Mouse (Mus musculus): Measurements from ENCODE around the gene Impg1. TPM values are rescaled to one million over a fixed set of nuclear protein-coding genes. Genes with fewer than 3 reads are reported as not detected.

Impg1 gene
- total and polyA plus RNA-seq, 3 experiments = not detected

GRCm38 (mm10) chr9:80318027-80318426, 147.3 kb downstream of the Impg1 start:
- Histone ChIP-seq H3K9me3 (replicated peaks) (no peaks in the 10 kb centered on the region), H3K27me3 (ENCODE audit: insufficient read depth, low read length) (no peaks in the 10 kb centered on the region)
- no peak for DNase-seq (ENCODE audit: low spot score)

GRCm38 (mm10) chr9:80315922-80316321, 149.4 kb downstream of the Impg1 start:
- DNase-seq (ENCODE audit: low spot score) (no peak), ATAC-seq (ENCODE audit: extremely low read depth, insufficient number of reproducible peaks, low FRiP score, poor library complexity, severe bottlenecking) (no peak)
- TF ChIP-seq TAL1 (conservative IDR thresholded peaks at IDR 0.05; ENCODE audit: low read depth, low read length) = no peak
- TF ChIP-seq GATA1 (IDR thresholded peaks at IDR 0.05; ENCODE audit: borderline replicate concordance, low read length) = no peak
- TF ChIP-seq CTCF (IDR thresholded peaks at IDR 0.05; ENCODE audit: low read depth, low read length) = no peak
- no peak for TF ChIP-seq POLR2AphosphoS5 (IDR thresholded peaks at IDR 0.05; ENCODE audit: insufficient replicate concordance, low read depth, low read length)
- no peak for TF ChIP-seq GATA2 (IDR thresholded peaks at IDR 0.05; ENCODE audit: borderline replicate concordance, low read depth, low read length)
- H3K27me3 ChIP-seq (ENCODE audit: insufficient read depth, low read length) = no peaks in the 10 kb centered on the region
- H3K4me1 ChIP-seq (ENCODE audit: insufficient read depth, low read depth, low read length) = no peaks in the 10 kb centered on the region
- no peaks in the 10 kb centered on the region for H3K9me3 ChIP-seq (replicated peaks)
- H3K36me3 ChIP-seq (replicated peaks) = no peaks in the 10 kb centered on the region
- no peak overlapping the region for H3K4me3 ChIP-seq (ENCODE audit: low read depth, low read length)

More at GRCm38 (mm10) chr9:80318027-80318426, 147.3 kb downstream of the Impg1 start:
- no peaks in the 10 kb centered on the region for H3K36me3 ChIP-seq (replicated peaks)
- no peaks in the 10 kb centered on the region for H3K4me1 ChIP-seq (ENCODE audit: insufficient read depth, low read depth, low read length)
- H3K4me3 ChIP-seq (ENCODE audit: low read depth, low read length) = no peak overlapping the region
- no peak for ATAC-seq (ENCODE audit: extremely low read depth, insufficient number of reproducible peaks, low FRiP score, poor library complexity, severe bottlenecking)
- TF ChIP-seq GATA2 (IDR thresholded peaks at IDR 0.05; ENCODE audit: borderline replicate concordance, low read depth, low read length) (no peak), POLR2AphosphoS5 (IDR thresholded peaks at IDR 0.05; ENCODE audit: insufficient replicate concordance, low read depth, low read length) (no peak), GATA1 (IDR thresholded peaks at IDR 0.05; ENCODE audit: borderline replicate concordance, low read length) (no peak), TAL1 (conservative IDR thresholded peaks at IDR 0.05; ENCODE audit: low read depth, low read length) (no peak), CTCF (IDR thresholded peaks at IDR 0.05; ENCODE audit: low read depth, low read length) (no peak)

DNA sequence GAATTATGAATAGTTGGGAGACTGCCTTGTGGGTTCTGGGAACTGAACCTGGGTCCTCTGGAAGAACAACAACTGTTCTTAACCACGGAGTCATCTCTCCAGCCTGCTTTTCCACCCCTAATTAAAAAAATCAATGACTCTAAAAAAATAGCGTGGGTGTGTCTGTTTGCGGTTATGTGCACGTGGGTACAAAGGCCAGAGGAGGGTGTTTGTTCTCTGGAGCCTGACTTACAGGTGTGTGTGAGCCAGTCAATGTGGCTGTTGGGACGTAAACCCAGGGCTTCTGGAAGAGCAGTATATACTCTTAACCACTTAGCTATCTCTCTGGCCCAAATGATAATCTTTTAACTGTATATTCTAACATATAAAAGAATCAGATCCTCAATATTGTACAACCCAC, 151.7 kb downstream of the Impg1 start:
- TF ChIP-seq CTCF (IDR thresholded peaks at IDR 0.05; ENCODE audit: low read depth, low read length) (no peak), GATA1 (IDR thresholded peaks at IDR 0.05; ENCODE audit: borderline replicate concordance, low read length) (no peak), POLR2AphosphoS5 (IDR thresholded peaks at IDR 0.05; ENCODE audit: insufficient replicate concordance, low read depth, low read length) (no peak), TAL1 (conservative IDR thresholded peaks at IDR 0.05; ENCODE audit: low read depth, low read length) (no peak), GATA2 (IDR thresholded peaks at IDR 0.05; ENCODE audit: borderline replicate concordance, low read depth, low read length) (no peak)
- Histone ChIP-seq H3K27me3 (ENCODE audit: insufficient read depth, low read length) (no peaks in the 10 kb centered on the region), H3K4me1 (ENCODE audit: insufficient read depth, low read depth, low read length) (no peaks in the 10 kb centered on the region), H3K4me3 (ENCODE audit: low read depth, low read length) (no peak overlapping the region), H3K9me3 (replicated peaks) (no peaks in the 10 kb centered on the region), H3K36me3 (replicated peaks) (no peaks in the 10 kb centered on the region)
- no peak for ATAC-seq (ENCODE audit: extremely low read depth, insufficient number of reproducible peaks, low FRiP score, poor library complexity, severe bottlenecking)
- no peak for DNase-seq (ENCODE audit: low spot score)

DNA sequence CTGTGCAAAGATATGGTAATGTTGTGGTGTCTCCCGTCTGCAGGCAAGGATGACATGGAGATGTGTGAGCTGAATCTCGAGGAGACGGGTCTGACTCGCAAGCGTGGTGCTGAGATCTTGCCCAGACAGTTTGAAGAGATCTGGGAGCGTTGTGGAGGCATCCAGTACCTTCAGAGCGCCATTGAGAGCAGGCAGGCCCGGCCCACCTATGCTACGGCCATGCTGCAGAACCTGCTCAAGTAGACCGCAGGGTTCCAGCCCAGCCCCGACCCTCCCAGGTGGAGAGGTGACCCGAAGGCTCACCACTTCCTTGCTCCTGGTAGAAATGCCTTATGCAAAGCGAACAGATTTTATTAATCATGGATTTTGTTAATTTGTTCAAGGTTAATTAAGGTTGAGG, 157.7 kb downstream of the Impg1 start:
- no peaks in the 10 kb centered on the region for H3K36me3 ChIP-seq (replicated peaks)
- H3K4me1 ChIP-seq (ENCODE audit: insufficient read depth, low read depth, low read length) = no peaks in the 10 kb centered on the region
- DNase-seq (ENCODE audit: low spot score) (no peak), ATAC-seq (ENCODE audit: extremely low read depth, insufficient number of reproducible peaks, low FRiP score, poor library complexity, severe bottlenecking) (no peak)
- H3K4me3 ChIP-seq (ENCODE audit: low read depth, low read length) = no peak overlapping the region
- TF ChIP-seq POLR2AphosphoS5 (IDR thresholded peaks at IDR 0.05; ENCODE audit: insufficient replicate concordance, low read depth, low read length) = no peak
- TF ChIP-seq CTCF (IDR thresholded peaks at IDR 0.05; ENCODE audit: low read depth, low read length) = no peak
- TF ChIP-seq TAL1 (conservative IDR thresholded peaks at IDR 0.05; ENCODE audit: low read depth, low read length) = no peak
- no peak for TF ChIP-seq GATA2 (IDR thresholded peaks at IDR 0.05; ENCODE audit: borderline replicate concordance, low read depth, low read length)
- no peaks in the 10 kb centered on the region for H3K9me3 ChIP-seq (replicated peaks)
- H3K27me3 ChIP-seq (ENCODE audit: insufficient read depth, low read length) = no peaks in the 10 kb centered on the region

GRCm38 (mm10) chr9:80306853-80307252, 158.4 kb downstream of the Impg1 start:
- Histone ChIP-seq H3K4me3 (ENCODE audit: low read depth, low read length) (no peak overlapping the region), H3K9me3 (replicated peaks) (no peaks in the 10 kb centered on the region), H3K27me3 (ENCODE audit: insufficient read depth, low read length) (no peaks in the 10 kb centered on the region), H3K36me3 (replicated peaks) (no peaks in the 10 kb centered on the region), H3K4me1 (ENCODE audit: insufficient read depth, low read depth, low read length) (no peaks in the 10 kb centered on the region)
- no peak for DNase-seq (ENCODE audit: low spot score)
- TF ChIP-seq GATA1 (IDR thresholded peaks at IDR 0.05; ENCODE audit: borderline replicate concordance, low read length) (no peak), CTCF (IDR thresholded peaks at IDR 0.05; ENCODE audit: low read depth, low read length) (no peak), TAL1 (conservative IDR thresholded peaks at IDR 0.05; ENCODE audit: low read depth, low read length) (no peak), GATA2 (IDR thresholded peaks at IDR 0.05; ENCODE audit: borderline replicate concordance, low read depth, low read length) (no peak), POLR2AphosphoS5 (IDR thresholded peaks at IDR 0.05; ENCODE audit: insufficient replicate concordance, low read depth, low read length) (no peak)
- ATAC-seq (ENCODE audit: extremely low read depth, insufficient number of reproducible peaks, low FRiP score, poor library complexity, severe bottlenecking) = no peak

DNA sequence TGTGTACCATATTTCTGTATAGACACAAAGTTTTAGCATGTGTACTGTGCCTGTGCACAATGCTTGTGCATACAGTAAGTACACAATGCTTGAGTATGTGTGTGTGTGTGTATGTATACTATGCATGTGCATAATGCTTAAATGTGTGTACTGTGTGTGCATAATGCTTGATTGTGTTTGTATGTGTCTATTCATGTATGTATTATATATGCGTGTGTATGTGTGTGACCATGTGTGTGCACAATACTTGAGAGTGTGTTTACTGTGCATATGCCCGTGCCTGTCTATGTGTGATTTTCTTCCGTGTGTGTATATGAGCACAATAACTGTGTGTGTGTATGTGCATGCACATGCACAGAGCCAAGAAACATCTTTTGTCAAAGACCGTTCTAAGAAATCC, 158.9 kb downstream of the Impg1 start:
- Histone ChIP-seq H3K36me3 (replicated peaks) (no peaks in the 10 kb centered on the region), H3K4me1 (ENCODE audit: insufficient read depth, low read depth, low read length) (no peaks in the 10 kb centered on the region), H3K4me3 (ENCODE audit: low read depth, low read length) (no peak overlapping the region), H3K9me3 (replicated peaks) (no peaks in the 10 kb centered on the region), H3K27me3 (ENCODE audit: insufficient read depth, low read length) (no peaks in the 10 kb centered on the region)
- no peak for ATAC-seq (ENCODE audit: extremely low read depth, insufficient number of reproducible peaks, low FRiP score, poor library complexity, severe bottlenecking)
- TF ChIP-seq CTCF (IDR thresholded peaks at IDR 0.05; ENCODE audit: low read depth, low read length) (no peak), POLR2AphosphoS5 (IDR thresholded peaks at IDR 0.05; ENCODE audit: insufficient replicate concordance, low read depth, low read length) (no peak), GATA2 (IDR thresholded peaks at IDR 0.05; ENCODE audit: borderline replicate concordance, low read depth, low read length) (no peak), GATA1 (IDR thresholded peaks at IDR 0.05; ENCODE audit: borderline replicate concordance, low read length) (no peak), TAL1 (conservative IDR thresholded peaks at IDR 0.05; ENCODE audit: low read depth, low read length) (no peak)
- no peak for DNase-seq (ENCODE audit: low spot score)
